Mouse (Mus musculus) kidney, embryonic 14.5 days (tissue): ENCODE measurements around the gene Ptger4. TPM values are rescaled to one million over a fixed set of nuclear protein-coding genes. Genes with fewer than 3 reads are reported as not detected.

Source experiments
- ATAC-seq: fragments of 200-750 bp; cut with Nextera tagmentation; 2 replicates; pipeline ENCODE4 v1.8.0; 2017; ENCODE audit warnings: moderate number of reproducible peaks, mild to moderate bottlenecking, moderate TSS enrichment, moderate library complexity; ENCODE audit not compliant: low FRiP score, low TSS enrichment
- H3K27ac ChIP-seq: fragments of 300-500 bp; sonication (generic); 2 replicates; pipeline ENCODE4 v1.5.1; 2014; ENCODE audit warnings: low read depth, mild to moderate bottlenecking, low read length, moderate library complexity, mixed read lengths
- H3K27me3 ChIP-seq: fragments of 300-500 bp; sonication (generic); 2 replicates; pipeline ENCODE4 v1.6.1; 2014; ENCODE audit warnings: mild to moderate bottlenecking, low read length; ENCODE audit not compliant: control insufficient read depth, insufficient read depth
- H3K36me3 ChIP-seq: fragments of 300-500 bp; sonication (generic); 2 replicates; pipeline ENCODE4 v1.6.1; 2014; ENCODE audit warnings: low read length, mixed read lengths; ENCODE audit not compliant: control insufficient read depth, insufficient read depth
- H3K4me1 ChIP-seq: fragments of 300-500 bp; sonication (generic); 2 replicates; pipeline ENCODE4 v1.6.1; 2014; ENCODE audit warnings: low read length, mixed read lengths; ENCODE audit not compliant: control insufficient read depth, insufficient read depth
- H3K4me2 ChIP-seq: fragments of 300-500 bp; sonication (generic); replicated peaks from 2 replicates; pipeline ENCODE4 v1.6.1; 2014; ENCODE audit warnings: low read depth, mild to moderate bottlenecking, low read length
- H3K4me3 ChIP-seq: fragments of 300-500 bp; sonication (generic); 2 replicates; pipeline ENCODE4 v1.5.1; 2014; ENCODE audit warnings: mild to moderate bottlenecking, low read length
- H3K9ac ChIP-seq: fragments of 300-500 bp; sonication (generic); 2 replicates; pipeline ENCODE4 v1.6.1; 2014; ENCODE audit warnings: low read depth, mild to moderate bottlenecking, low read length, moderate library complexity
- H3K9me3 ChIP-seq: fragments of 300-500 bp; sonication (generic); 2 replicates; pipeline ENCODE4 v1.6.1; 2016; ENCODE audit warnings: low read length; ENCODE audit not compliant: control insufficient read depth
- WGBS: fragments of 180-500 bp; shearing (Covaris S2); extraction: QIAGEN DNeasy Blood & Tissue Kit; methylation state at CpG from one replicate; pipeline ENCODE4 v1.1.7; 2014; 5-methylcytosine and 5-hydroxymethylcytosine counted together
- polyA plus RNA-seq: library from polyadenylated mRNA; unstranded; fragments of >200 nt; fragmentation: Nextera tagmentation; extraction: Ambion mirVana; gene quantifications from 2 replicates; pipeline ENCODE4 v1.2.1, GENCODE M21; 2014

Gene Ptger4
- polyA plus RNA-seq, 1 experiment from 2014 or later, result 5.9 TPM

DNA sequence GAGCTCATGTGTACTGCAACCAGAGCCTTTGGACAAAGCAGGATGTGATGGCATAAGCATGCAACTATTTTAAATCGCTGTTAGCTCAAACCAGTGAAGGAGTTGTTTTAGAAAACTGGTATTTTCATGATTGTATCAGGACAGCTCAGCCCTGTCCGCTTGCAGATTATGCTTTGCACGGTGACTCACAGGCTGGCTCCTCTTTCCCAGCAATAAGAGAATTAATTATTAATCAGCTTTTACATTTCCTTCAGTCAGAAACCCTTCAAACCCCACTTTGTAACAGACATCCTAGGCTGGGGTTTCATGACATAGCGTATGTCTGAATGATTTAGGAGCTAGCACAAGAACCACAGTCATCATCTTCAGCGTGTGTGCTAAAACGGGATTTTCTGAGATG lies 23.5 kb downstream of the Ptger4 start:
- no peak overlapping the region for H3K4me3 ChIP-seq
- H3K27ac ChIP-seq, result no peak overlapping the region
- 82% methylated on average over 6 of the region's 6 CpGs for WGBS
- no peak overlapping the region for H3K4me2 ChIP-seq
- H3K9me3 ChIP-seq, result no peaks in the 10 kb centered on the region
- H3K36me3 ChIP-seq, result no peaks in the 10 kb centered on the region; the same call in 1 of the 2 replicates
- H3K9ac ChIP-seq, result no peak overlapping the region
- no peaks in the 10 kb centered on the region for H3K4me1 ChIP-seq
- H3K27me3 ChIP-seq, result no peaks in the 10 kb centered on the region
- no peak for ATAC-seq

DNA sequence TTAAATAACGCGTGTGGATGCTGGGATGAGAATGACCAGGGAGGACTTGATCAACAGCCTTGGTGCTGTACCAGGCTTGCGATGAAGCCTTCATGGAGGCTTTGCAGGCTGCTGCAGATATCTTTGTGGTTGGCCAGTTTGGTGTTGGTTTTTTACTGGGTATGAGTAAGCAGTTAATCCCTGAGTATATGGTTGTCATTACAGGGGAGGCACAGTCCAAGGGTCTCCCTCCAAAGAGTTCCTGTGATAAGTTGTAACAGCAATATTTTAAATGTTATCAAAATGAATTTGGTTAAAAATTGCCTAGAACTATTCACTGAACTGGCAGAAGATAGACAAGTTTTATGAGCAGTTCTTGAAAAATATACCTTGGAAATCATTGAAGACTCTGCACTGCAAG lies 34.9 kb downstream of the Ptger4 start:
- H3K27ac ChIP-seq, result no peak overlapping the region
- no peaks in the 10 kb centered on the region for H3K4me1 ChIP-seq
- H3K36me3 ChIP-seq, result peaks cover 3% of the 10 kb centered on the region; the same call in 1 of the 2 replicates
- no peak overlapping the region for H3K9ac ChIP-seq
- ATAC-seq, result no peak
- no peaks in the 10 kb centered on the region for H3K9me3 ChIP-seq
- no peak overlapping the region for H3K4me3 ChIP-seq
- H3K27me3 ChIP-seq, result no peaks in the 10 kb centered on the region
- WGBS, result 97% methylated on average over 3 of the region's 3 CpGs
- H3K4me2 ChIP-seq, result no peak overlapping the region

DNA sequence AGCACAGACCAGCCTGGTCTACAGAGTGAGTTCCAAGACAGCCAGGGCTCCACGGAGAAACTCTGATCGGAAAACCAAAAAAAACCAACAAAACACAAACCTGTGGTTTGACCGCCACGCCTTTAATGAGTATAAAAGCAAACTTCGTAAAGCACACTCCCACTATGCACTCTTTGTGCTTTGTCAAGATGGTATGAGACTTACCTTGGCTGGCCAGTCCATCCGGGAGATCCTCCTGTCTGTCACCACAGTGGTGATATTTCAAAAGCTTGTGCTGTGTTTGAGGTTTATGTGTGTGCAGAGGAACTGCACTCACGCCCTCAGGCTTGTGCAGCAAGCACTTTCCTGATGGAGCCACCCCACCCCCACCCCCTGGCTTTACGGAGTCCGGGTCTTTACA lies 38.8 kb downstream of the Ptger4 start:
- H3K4me1 ChIP-seq, result no peaks in the 10 kb centered on the region
- ATAC-seq, result no peak
- H3K36me3 ChIP-seq, result peaks cover 1% of the 10 kb centered on the region; the same call in 1 of the 2 replicates
- no peak overlapping the region for H3K4me2 ChIP-seq
- WGBS, result 87% methylated on average over 9 of the region's 9 CpGs
- H3K9ac ChIP-seq, result no peak overlapping the region
- no peak overlapping the region for H3K4me3 ChIP-seq
- no peaks in the 10 kb centered on the region for H3K27me3 ChIP-seq
- H3K9me3 ChIP-seq, result no peaks in the 10 kb centered on the region
- H3K27ac ChIP-seq, result no peak overlapping the region

DNA sequence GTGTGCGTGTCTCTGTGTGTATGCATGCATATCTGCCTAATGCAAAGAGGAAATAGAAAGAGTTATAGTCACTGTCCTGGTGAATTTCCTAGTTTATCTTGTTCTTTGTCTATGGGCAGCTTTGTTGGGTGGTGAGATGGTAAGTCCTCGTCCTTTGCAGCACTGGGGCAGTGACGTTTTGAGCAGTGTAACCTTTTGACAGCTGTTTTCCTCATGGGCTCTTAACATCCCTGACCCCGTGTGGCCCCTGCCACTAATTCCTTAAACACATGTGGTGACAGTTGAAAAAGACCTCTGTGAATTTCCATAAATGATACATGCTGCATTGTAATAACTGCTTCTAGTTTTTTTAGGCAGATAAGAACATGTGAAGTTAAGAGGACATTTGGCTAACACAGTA lies 47.3 kb downstream of the Ptger4 start:
- no peak for ATAC-seq
- Histone ChIP-seq H3K4me2 (no peak overlapping the region), H3K27ac (no peak overlapping the region), H3K9ac (no peak overlapping the region), H3K9me3 (no peaks in the 10 kb centered on the region), H3K4me1 (peaks cover 7% of the 10 kb centered on the region), H3K4me3 (no peak overlapping the region), H3K36me3 (peaks cover 9% of the 10 kb centered on the region; the same call in 1 of the 2 replicates), H3K27me3 (no peaks in the 10 kb centered on the region)
- 61% methylated on average over 4 of the region's 4 CpGs for WGBS

DNA sequence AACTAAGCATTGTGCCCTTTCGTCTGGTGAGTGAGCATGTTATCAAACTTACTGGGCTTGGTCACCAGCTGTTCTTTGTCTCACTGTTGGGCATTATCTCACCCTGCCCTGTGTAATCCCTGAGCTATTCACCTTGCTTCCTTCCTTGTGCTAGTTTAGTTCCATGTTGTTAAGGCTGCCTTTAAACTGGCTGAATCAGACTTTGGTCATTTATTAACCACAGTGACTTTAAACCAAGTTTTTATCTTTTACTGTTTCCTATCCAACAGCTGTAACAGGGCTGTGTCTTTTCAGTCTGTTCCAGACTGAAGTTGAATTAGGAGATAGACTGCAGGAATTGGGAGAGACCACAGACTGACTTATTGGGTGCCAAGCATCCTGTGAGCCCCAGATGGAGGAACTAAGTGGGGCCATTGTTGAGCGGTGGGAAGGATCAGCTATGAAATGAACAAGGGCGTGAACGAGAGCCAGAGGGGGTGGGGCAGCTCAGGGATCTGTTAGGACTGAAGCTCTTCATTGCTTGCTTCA lies 47.9 kb downstream of the Ptger4 start:
- no peak overlapping the region for H3K4me2 ChIP-seq
- WGBS, result 59% methylated on average over 4 of the region's 4 CpGs
- peak; percentile 73; the same call in 1 of the 2 replicates for ATAC-seq
- H3K27ac ChIP-seq, result peak overlapping the region; percentile 37; the same call in 1 of the 2 replicates
- H3K9me3 ChIP-seq, result no peaks in the 10 kb centered on the region
- H3K9ac ChIP-seq, result no peak overlapping the region; the same call in 1 of the 2 replicates
- H3K4me3 ChIP-seq, result no peak overlapping the region
- H3K27me3 ChIP-seq, result no peaks in the 10 kb centered on the region
- peaks cover 13% of the 10 kb centered on the region; the same call in 1 of the 2 replicates for H3K36me3 ChIP-seq
- peaks cover 7% of the 10 kb centered on the region for H3K4me1 ChIP-seq

DNA sequence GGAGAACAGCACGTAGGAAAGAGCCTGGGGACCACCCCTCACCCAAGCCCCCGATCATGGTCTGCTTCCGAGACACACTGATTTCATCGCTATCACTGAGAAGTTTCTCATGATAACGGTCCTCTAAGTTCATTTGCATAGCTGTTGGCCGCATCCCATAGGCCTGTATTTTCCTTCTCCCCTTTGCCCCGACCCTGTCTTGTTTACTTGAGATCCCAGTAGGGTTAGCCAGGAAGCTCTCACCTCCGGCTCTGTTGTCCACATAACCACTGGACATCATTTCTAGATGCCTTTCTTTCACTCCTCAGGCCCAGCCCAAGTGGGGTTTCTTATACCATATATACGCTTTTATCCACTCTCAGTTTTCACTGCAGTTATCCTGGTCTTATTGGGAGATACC lies 49.1 kb downstream of the Ptger4 start:
- Histone ChIP-seq H3K9me3 (no peaks in the 10 kb centered on the region), H3K36me3 (peaks cover 18% of the 10 kb centered on the region; the same call in 1 of the 2 replicates), H3K9ac (no peak overlapping the region), H3K4me2 (no peak overlapping the region), H3K4me3 (no peak overlapping the region), H3K4me1 (peaks cover 7% of the 10 kb centered on the region), H3K27ac (no peak overlapping the region), H3K27me3 (no peaks in the 10 kb centered on the region)
- no peak for ATAC-seq
- 83% methylated on average over 9 of the region's 9 CpGs for WGBS

DNA sequence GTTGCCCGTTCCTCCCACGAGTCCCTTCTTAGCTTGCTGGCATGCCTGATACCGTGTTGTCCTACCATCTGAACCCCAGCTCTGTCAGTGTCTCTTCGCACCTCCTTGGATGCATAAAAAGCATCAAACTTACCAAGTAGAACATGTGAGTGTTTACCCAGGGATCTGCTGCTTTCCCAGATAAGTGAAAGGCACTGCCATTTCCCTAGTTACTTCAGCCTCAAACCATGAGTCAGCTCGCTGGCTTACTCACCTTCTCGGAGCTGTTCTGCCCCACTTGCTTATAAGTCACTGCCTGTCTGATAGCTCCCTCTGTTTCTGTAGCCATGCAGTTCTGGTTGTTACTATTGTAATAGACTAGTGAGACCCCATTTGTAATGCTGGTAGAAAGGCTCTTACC lies 49.5 kb downstream of the Ptger4 start:
- peaks cover 7% of the 10 kb centered on the region for H3K4me1 ChIP-seq
- H3K9me3 ChIP-seq, result no peaks in the 10 kb centered on the region
- no peaks in the 10 kb centered on the region for H3K27me3 ChIP-seq
- no peak overlapping the region for H3K4me2 ChIP-seq
- H3K36me3 ChIP-seq, result peaks cover 18% of the 10 kb centered on the region; the same call in 1 of the 2 replicates
- 92% methylated on average over 6 of the region's 6 CpGs for WGBS
- ATAC-seq, result no peak
- H3K9ac ChIP-seq, result no peak overlapping the region
- H3K4me3 ChIP-seq, result no peak overlapping the region
- H3K27ac ChIP-seq, result no peak overlapping the region

DNA sequence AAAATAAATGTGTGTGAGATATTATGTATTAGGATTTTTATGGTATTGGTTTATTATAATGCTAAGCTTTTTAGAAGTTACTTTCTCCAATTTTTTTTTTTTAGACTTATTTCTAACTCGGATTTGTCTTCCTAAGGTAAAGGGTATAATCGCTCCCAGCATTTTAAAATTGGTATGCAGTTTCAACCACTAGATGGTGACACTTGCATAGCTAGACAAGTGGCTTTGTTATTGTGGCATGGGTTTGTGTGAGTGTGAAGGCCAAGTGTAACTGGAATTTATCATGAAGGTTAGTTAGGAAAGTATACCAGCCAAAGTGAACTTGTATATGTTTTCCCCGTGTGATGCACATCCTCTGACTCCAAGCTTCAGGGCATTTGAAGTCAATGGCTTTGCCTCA lies 50.2 kb downstream of the Ptger4 start:
- Histone ChIP-seq H3K4me2 (no peak overlapping the region), H3K4me1 (peaks cover 7% of the 10 kb centered on the region), H3K4me3 (no peak overlapping the region), H3K9me3 (no peaks in the 10 kb centered on the region), H3K36me3 (peaks cover 18% of the 10 kb centered on the region; the same call in 1 of the 2 replicates), H3K27me3 (no peaks in the 10 kb centered on the region), H3K9ac (no peak overlapping the region), H3K27ac (no peak overlapping the region)
- no peak for ATAC-seq
- WGBS, result 81% methylated on average over 3 of the region's 3 CpGs

DNA sequence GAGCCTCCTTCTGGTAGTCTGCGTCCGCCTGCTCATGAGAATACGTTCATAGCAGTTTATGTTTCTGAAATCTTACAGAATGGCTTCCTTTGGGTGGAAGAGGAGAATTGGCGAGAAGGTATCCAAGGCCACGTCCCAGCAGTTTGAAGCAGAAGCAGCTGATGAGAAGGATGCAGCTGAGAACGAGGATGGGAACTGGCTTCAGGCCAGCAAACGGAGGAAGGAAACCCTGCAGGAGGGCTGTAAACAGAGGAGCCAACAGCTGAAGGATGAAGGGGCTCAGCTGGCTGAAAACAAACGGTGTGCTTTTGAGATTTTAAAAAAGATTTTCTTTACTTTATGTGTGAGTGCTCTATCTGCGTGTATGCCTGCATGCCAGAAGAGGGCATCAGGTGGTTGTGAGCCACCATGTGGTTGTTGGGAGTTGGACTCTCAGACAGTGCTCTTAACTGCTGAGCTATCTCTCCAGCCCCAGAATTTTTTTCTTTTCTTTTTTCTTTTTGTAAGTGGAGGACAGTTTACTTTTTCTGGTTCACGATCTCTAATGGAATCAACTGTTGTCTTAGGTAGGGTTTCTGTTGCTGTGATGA lies 54.4 kb downstream of the Ptger4 start:
- no peaks in the 10 kb centered on the region for H3K9me3 ChIP-seq
- H3K27me3 ChIP-seq, result no peaks in the 10 kb centered on the region
- H3K27ac ChIP-seq, result no peak overlapping the region
- H3K4me3 ChIP-seq, result no peak overlapping the region
- H3K9ac ChIP-seq, result no peak overlapping the region
- H3K4me1 ChIP-seq, result peaks cover 9% of the 10 kb centered on the region; the same call in 1 of the 2 replicates
- WGBS, result 75% methylated on average over 10 of the region's 10 CpGs
- peaks cover 18% of the 10 kb centered on the region; the same call in 1 of the 2 replicates for H3K36me3 ChIP-seq
- no peak for ATAC-seq
- no peak overlapping the region for H3K4me2 ChIP-seq
